Mouse (Mus musculus): ENCODE results near the gene Slco2a1. TPM values are rescaled to one million over a fixed set of nuclear protein-coding genes. Genes with fewer than 3 reads are reported as not detected.

Gene Slco2a1
- polyA plus RNA-seq, 1 experiment from 2014 or later: 11.2 TPM

GRCm38 (mm10) chr9:103118651-103119275 lies 130.3 kb downstream of the Slco2a1 start:
- no peak overlapping the region for H3K9ac ChIP-seq (replicated peaks)
- H3K9me3 ChIP-seq (ENCODE audit: low read length): no peaks in the 10 kb centered on the region
- no peak overlapping the region for H3K4me2 ChIP-seq (ENCODE audit: low read depth, low read length)
- H3K27ac ChIP-seq (ENCODE audit: low read depth): no peak overlapping the region
- H3K4me1 ChIP-seq (ENCODE audit: insufficient read depth): no peaks in the 10 kb centered on the region
- H3K27me3 ChIP-seq (ENCODE audit: insufficient read depth, low read length): 0 out of 2 replicates have a peak, but pooled peaks cover 5% of the 10 kb centered on the region
- DNase-seq: no peak
- TF ChIP-seq EP300 (IDR thresholded peaks at IDR 0.05; ENCODE audit: low read depth): no peak
- no peak for TF ChIP-seq CTCF (IDR thresholded peaks at IDR 0.05; ENCODE audit: low read depth)
- WGBS (ENCODE audit: insufficient replicate concordance): 68% methylated on average over 5 of the region's 5 CpGs
- H3K4me3 ChIP-seq (ENCODE audit: low read depth, low read length): no peak overlapping the region
- H3K36me3 ChIP-seq (replicated peaks; ENCODE audit: insufficient read depth, low read length): no peaks in the 10 kb centered on the region
- ATAC-seq: no peak

GRCm38 (mm10) chr9:103119781-103120180 lies 131.3 kb downstream of the Slco2a1 start:
- no peak for ATAC-seq
- 69% methylated on average over 9 of the region's 9 CpGs for WGBS (ENCODE audit: insufficient replicate concordance)
- no peak overlapping the region for H3K9ac ChIP-seq (replicated peaks)
- no peaks in the 10 kb centered on the region for H3K4me1 ChIP-seq (ENCODE audit: insufficient read depth)
- no peak overlapping the region for H3K4me3 ChIP-seq (ENCODE audit: low read depth, low read length)
- DNase-seq: peak; percentile 8
- H3K27me3 ChIP-seq (ENCODE audit: insufficient read depth, low read length): 0 out of 2 replicates have a peak, but pooled peaks cover 2% of the 10 kb centered on the region
- TF ChIP-seq CTCF (IDR thresholded peaks at IDR 0.05; ENCODE audit: low read depth): no peak
- TF ChIP-seq EP300 (IDR thresholded peaks at IDR 0.05; ENCODE audit: low read depth): no peak
- no peak overlapping the region for H3K27ac ChIP-seq (ENCODE audit: low read depth)
- H3K36me3 ChIP-seq (replicated peaks; ENCODE audit: insufficient read depth, low read length): no peaks in the 10 kb centered on the region
- no peak overlapping the region for H3K4me2 ChIP-seq (ENCODE audit: low read depth, low read length)
- no peaks in the 10 kb centered on the region for H3K9me3 ChIP-seq (ENCODE audit: low read length)

- WGBS (ENCODE audit: insufficient replicate concordance): 66% methylated on average over 2 of the region's 2 CpGs
- Histone ChIP-seq H3K9me3 (ENCODE audit: low read length) (no peaks in the 10 kb centered on the region), H3K9ac (replicated peaks) (no peak overlapping the region), H3K4me3 (ENCODE audit: low read depth, low read length) (no peak overlapping the region), H3K27ac (ENCODE audit: low read depth) (no peak overlapping the region), H3K27me3 (ENCODE audit: insufficient read depth, low read length) (no peaks in the 10 kb centered on the region), H3K36me3 (replicated peaks; ENCODE audit: insufficient read depth, low read length) (no peaks in the 10 kb centered on the region), H3K4me1 (ENCODE audit: insufficient read depth) (no peaks in the 10 kb centered on the region), H3K4me2 (ENCODE audit: low read depth, low read length) (no peak overlapping the region)
- peak; percentile 13 for DNase-seq
- ATAC-seq: no peak
- TF ChIP-seq CTCF (IDR thresholded peaks at IDR 0.05; ENCODE audit: low read depth) (peak; percentile 36; the same call in 1 of the 2 replicates), EP300 (IDR thresholded peaks at IDR 0.05; ENCODE audit: low read depth) (no peak)
Observed at GRCm38 (mm10) chr9:103120231-103120630, 131.7 kb downstream of the Slco2a1 start.

GRCm38 (mm10) chr9:103121546-103121945 lies 133.0 kb downstream of the Slco2a1 start:
- Histone ChIP-seq H3K9me3 (ENCODE audit: low read length) (no peaks in the 10 kb centered on the region), H3K9ac (replicated peaks) (no peak overlapping the region), H3K4me1 (ENCODE audit: insufficient read depth) (no peaks in the 10 kb centered on the region), H3K4me3 (ENCODE audit: low read depth, low read length) (no peak overlapping the region), H3K36me3 (replicated peaks; ENCODE audit: insufficient read depth, low read length) (no peaks in the 10 kb centered on the region), H3K27me3 (ENCODE audit: insufficient read depth, low read length) (no peaks in the 10 kb centered on the region), H3K4me2 (ENCODE audit: low read depth, low read length) (no peak overlapping the region), H3K27ac (ENCODE audit: low read depth) (no peak overlapping the region)
- ATAC-seq (no peak), DNase-seq (no peak)
- TF ChIP-seq EP300 (IDR thresholded peaks at IDR 0.05; ENCODE audit: low read depth) (no peak), CTCF (IDR thresholded peaks at IDR 0.05; ENCODE audit: low read depth) (no peak)
- 59% methylated on average over 7 of the region's 7 CpGs for WGBS (ENCODE audit: insufficient replicate concordance)

GRCm38 (mm10) chr9:103124746-103125145 lies 136.2 kb downstream of the Slco2a1 start:
- no peak overlapping the region for H3K27ac ChIP-seq (ENCODE audit: low read depth)
- no peaks in the 10 kb centered on the region for H3K36me3 ChIP-seq (replicated peaks; ENCODE audit: insufficient read depth, low read length)
- TF ChIP-seq EP300 (IDR thresholded peaks at IDR 0.05; ENCODE audit: low read depth) (no peak), CTCF (IDR thresholded peaks at IDR 0.05; ENCODE audit: low read depth) (no peak)
- no peaks in the 10 kb centered on the region for H3K4me1 ChIP-seq (ENCODE audit: insufficient read depth)
- 78% methylated on average over 4 of the region's 4 CpGs for WGBS (ENCODE audit: insufficient replicate concordance)
- no peak for DNase-seq
- ATAC-seq: no peak
- H3K9me3 ChIP-seq (ENCODE audit: low read length): no peaks in the 10 kb centered on the region
- no peak overlapping the region for H3K4me2 ChIP-seq (ENCODE audit: low read depth, low read length)
- H3K9ac ChIP-seq (replicated peaks): no peak overlapping the region
- H3K4me3 ChIP-seq (ENCODE audit: low read depth, low read length): no peak overlapping the region
- H3K27me3 ChIP-seq (ENCODE audit: insufficient read depth, low read length): no peaks in the 10 kb centered on the region

GRCm38 (mm10) chr9:103133493-103134124 lies 145.1 kb downstream of the Slco2a1 start:
- no peaks in the 10 kb centered on the region for H3K27me3 ChIP-seq (ENCODE audit: insufficient read depth, low read length)
- H3K9ac ChIP-seq (replicated peaks): no peak overlapping the region
- H3K27ac ChIP-seq (ENCODE audit: low read depth): no peak overlapping the region
- TF ChIP-seq EP300 (IDR thresholded peaks at IDR 0.05; ENCODE audit: low read depth) (no peak), CTCF (IDR thresholded peaks at IDR 0.05; ENCODE audit: low read depth) (no peak)
- DNase-seq (no peak), ATAC-seq (no peak)
- H3K4me2 ChIP-seq (ENCODE audit: low read depth, low read length): no peak overlapping the region
- no peak overlapping the region for H3K4me3 ChIP-seq (ENCODE audit: low read depth, low read length)
- no peaks in the 10 kb centered on the region for H3K4me1 ChIP-seq (ENCODE audit: insufficient read depth)
- no peaks in the 10 kb centered on the region for H3K9me3 ChIP-seq (ENCODE audit: low read length)
- 60% methylated on average over 6 of the region's 6 CpGs for WGBS (ENCODE audit: insufficient replicate concordance)
- H3K36me3 ChIP-seq (replicated peaks; ENCODE audit: insufficient read depth, low read length): no peaks in the 10 kb centered on the region

Measured in liver, postnatal 0 days (tissue).